Mouse (Mus musculus): Measurements from ENCODE around the gene Itch.

GRCm38 (mm10) chr2:155272396-155273170, 139.3 kb downstream of the Itch start:
- no peak for TF ChIP-seq POLR2A (IDR thresholded peaks at IDR 0.05; ENCODE audit: low read depth, low read length)
- no peak for TF ChIP-seq CTCF (IDR thresholded peaks at IDR 0.05; ENCODE audit: borderline replicate concordance, insufficient read depth, low read length)

All from embryonic fibroblast, embryonic 13.5 days (primary cell).